Mouse (Mus musculus) midbrain, embryonic 14.5 days (tissue): ENCODE results near the gene Alox5ap. TPM values are rescaled to one million over a fixed set of nuclear protein-coding genes. Genes with fewer than 3 reads are reported as not detected.

Experiments used
- ATAC-seq: fragments of 200-750 bp; cut with Nextera tagmentation; 2 replicates; pipeline ENCODE4 v1.8.0; 2017; ENCODE audit warnings: moderate number of reproducible peaks, moderate library complexity; ENCODE audit not compliant: low FRiP score, low TSS enrichment
- DNase-seq: peaks from one replicate; pipeline ENCODE4 v3.0.0-alpha.2; 2015
- H3K27ac ChIP-seq: fragments of 300-500 bp; sonication (generic); replicated peaks from 2 replicates; pipeline ENCODE4 v1.5.1; 2014; ENCODE audit warnings: mild to moderate bottlenecking, low read depth, low read length, moderate library complexity
- H3K27me3 ChIP-seq: fragments of 300-500 bp; sonication (generic); 2 replicates; pipeline ENCODE4 v1.6.1; 2014; ENCODE audit warnings: low read length, control low read depth, mixed read lengths; ENCODE audit not compliant: control insufficient read depth, insufficient read depth
- H3K36me3 ChIP-seq: fragments of 300-500 bp; sonication (generic); 2 replicates; pipeline ENCODE4 v1.6.1; 2014; ENCODE audit warnings: low read length, control low read depth; ENCODE audit not compliant: control insufficient read depth, insufficient read depth
- H3K4me1 ChIP-seq: fragments of 300-500 bp; sonication (generic); 2 replicates; pipeline ENCODE4 v1.6.1; 2014; ENCODE audit warnings: mild to moderate bottlenecking, antibody characterized with exemption, low read length, control low read depth; ENCODE audit not compliant: control insufficient read depth, insufficient read depth
- H3K4me2 ChIP-seq: fragments of 300-500 bp; sonication (generic); 2 replicates; pipeline ENCODE4 v1.6.1; 2014; ENCODE audit warnings: mild to moderate bottlenecking, low read length, moderate library complexity
- H3K4me3 ChIP-seq: fragments of 300-500 bp; sonication (generic); replicated peaks from 2 replicates; pipeline ENCODE4 v1.5.1; 2014; ENCODE audit warnings: low read depth, low read length
- H3K9ac ChIP-seq: fragments of 300-500 bp; sonication (generic); replicated peaks from 2 replicates; pipeline ENCODE4 v1.6.1; 2014; ENCODE audit warnings: mild to moderate bottlenecking, low read length, moderate library complexity
- H3K9me3 ChIP-seq: fragments of 300-500 bp; sonication (generic); 2 replicates; pipeline ENCODE4 v1.6.1; 2016; ENCODE audit warnings: low read length, control low read depth, mixed read lengths; ENCODE audit not compliant: control insufficient read depth
- WGBS: fragments of 180-500 bp; shearing (Covaris S2); extraction: QIAGEN DNeasy Blood & Tissue Kit; methylation state at CpG from one replicate; pipeline ENCODE4 v1.1.7; 2014; 5-methylcytosine and 5-hydroxymethylcytosine counted together
- polyA plus RNA-seq: library from polyadenylated mRNA; unstranded; fragments of >200 nt; fragmentation: Nextera tagmentation; extraction: Ambion mirVana; gene quantifications from 2 replicates; pipeline ENCODE4 v1.2.1, GENCODE M21; 2014

Gene Alox5ap
- polyA plus RNA-seq, 1 experiment from 2014 or later, result 12.2 TPM

- Histone ChIP-seq H3K4me1 (peaks cover 8% of the 10 kb centered on the region), H3K9me3 (no peaks in the 10 kb centered on the region), H3K27me3 (no peaks in the 10 kb centered on the region), H3K4me2 (no peak overlapping the region), H3K9ac (no peak overlapping the region), H3K4me3 (no peak overlapping the region), H3K27ac (no peak overlapping the region), H3K36me3 (no peaks in the 10 kb centered on the region)
- no peak for ATAC-seq
- 73% methylated on average over 2 of the region's 2 CpGs for WGBS
- DNase-seq, result no peak
Observed at GRCm38 (mm10) chr5:149253491-149253890, 11.1 kb upstream of the Alox5ap start.

DNA sequence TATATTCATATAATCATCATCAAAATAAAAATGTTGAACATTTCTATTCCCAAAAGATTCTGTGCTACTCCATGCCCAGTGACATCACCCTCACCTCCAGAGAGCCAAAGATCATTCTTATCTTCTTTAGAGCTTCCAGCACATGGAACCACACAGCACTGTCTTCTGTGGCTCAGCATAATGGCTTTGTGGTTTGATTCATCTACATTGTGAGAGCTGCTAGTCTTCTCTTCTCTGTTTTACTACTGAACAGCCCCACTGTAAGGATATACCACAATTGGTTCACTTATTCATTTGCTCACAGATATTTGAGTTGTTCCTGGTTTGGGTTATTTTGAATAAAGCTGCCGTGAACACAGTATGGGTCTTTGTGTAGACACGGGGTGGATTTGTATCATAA lies 9.0 kb upstream of the Alox5ap start:
- Histone ChIP-seq H3K4me3 (no peak overlapping the region), H3K36me3 (no peaks in the 10 kb centered on the region), H3K4me1 (peaks cover 15% of the 10 kb centered on the region), H3K27ac (no peak overlapping the region), H3K4me2 (no peak overlapping the region), H3K9me3 (no peaks in the 10 kb centered on the region), H3K9ac (no peak overlapping the region), H3K27me3 (no peaks in the 10 kb centered on the region)
- no peak for DNase-seq
- WGBS, result 87% methylated on average over 2 of the region's 2 CpGs
- ATAC-seq, result no peak

DNA sequence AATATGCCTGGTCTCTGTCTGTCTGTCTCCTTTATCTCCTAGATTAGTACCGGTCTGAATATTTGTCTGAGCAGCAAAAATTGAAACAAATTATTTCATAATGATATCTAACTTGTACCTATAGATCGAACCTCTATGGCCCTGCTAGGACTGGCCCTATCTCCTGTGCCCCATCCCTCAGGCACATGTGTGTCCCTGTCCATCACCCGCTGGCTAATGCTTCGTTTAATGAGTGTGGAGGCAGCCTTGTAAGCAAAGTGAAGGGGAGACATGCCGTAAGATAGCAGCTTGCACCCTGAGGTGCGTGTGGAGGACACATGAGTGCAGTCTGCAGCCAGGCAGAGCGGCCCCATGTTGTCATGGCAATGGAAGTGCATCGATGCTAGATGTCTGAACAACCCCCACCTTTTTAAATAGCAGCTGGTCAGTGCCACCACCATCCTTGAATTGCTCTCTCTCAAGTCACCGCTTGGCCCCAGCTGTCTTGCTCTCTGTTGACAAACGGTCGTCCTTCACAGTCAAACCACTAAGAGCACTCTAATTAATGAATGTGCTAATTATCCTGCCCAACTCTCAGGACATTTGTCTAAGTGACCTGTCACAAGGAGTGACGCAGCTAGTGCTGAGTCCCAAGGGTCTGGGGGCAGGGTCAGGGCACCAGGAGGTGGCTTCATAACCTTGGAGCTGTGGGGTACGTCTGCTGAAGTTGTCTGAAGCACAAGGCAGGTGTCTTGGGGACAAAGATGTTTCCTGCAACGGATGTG lies 6.9 kb upstream of the Alox5ap start:
- Histone ChIP-seq H3K9me3 (no peaks in the 10 kb centered on the region), H3K36me3 (no peaks in the 10 kb centered on the region), H3K4me1 (peaks cover 15% of the 10 kb centered on the region), H3K9ac (no peak overlapping the region), H3K27me3 (no peaks in the 10 kb centered on the region), H3K4me2 (no peak overlapping the region), H3K4me3 (no peak overlapping the region), H3K27ac (no peak overlapping the region)
- no peak for ATAC-seq
- peak; percentile 50 for DNase-seq
- WGBS, result 48% methylated on average over 14 of the region's 14 CpGs

DNA sequence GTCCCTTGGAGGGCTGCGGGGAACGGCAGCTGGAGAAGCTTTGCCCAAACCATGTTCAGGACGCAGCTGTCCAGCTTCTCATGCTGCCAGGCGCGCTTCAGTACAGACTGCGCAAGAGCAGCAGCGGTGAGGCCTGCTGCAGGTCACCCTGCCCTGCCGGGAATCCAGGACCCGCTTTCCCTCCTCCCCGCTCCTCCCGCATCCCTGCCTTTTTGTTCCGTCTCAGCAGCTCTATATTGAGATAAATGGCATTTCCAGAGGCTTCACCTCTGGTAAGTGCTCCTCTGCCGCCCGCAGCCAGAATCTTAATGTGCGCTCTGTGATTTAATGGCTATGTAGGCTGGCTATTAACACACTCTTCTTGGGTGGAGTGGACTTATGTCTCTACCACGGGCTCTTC lies 5.5 kb upstream of the Alox5ap start:
- H3K27me3 ChIP-seq, result no peaks in the 10 kb centered on the region
- H3K36me3 ChIP-seq, result no peaks in the 10 kb centered on the region
- DNase-seq (peak; percentile 69), ATAC-seq (peak; percentile 14; the same call in 1 of the 2 replicates)
- no peaks in the 10 kb centered on the region for H3K9me3 ChIP-seq
- H3K27ac ChIP-seq, result peak overlapping the region; percentile 61
- H3K9ac ChIP-seq, result no peak overlapping the region; the same call in 1 of the 2 replicates
- peak overlapping the region; percentile 19; the same call in 1 of the 2 replicates for H3K4me2 ChIP-seq
- H3K4me1 ChIP-seq, result peaks cover 15% of the 10 kb centered on the region
- H3K4me3 ChIP-seq, result no peak overlapping the region
- 33% methylated on average over 16 of the region's 16 CpGs for WGBS

GRCm38 (mm10) chr5:149261449-149261848 lies 3.1 kb upstream of the Alox5ap start:
- H3K9me3 ChIP-seq, result no peaks in the 10 kb centered on the region
- WGBS, result 75% methylated on average over 7 of the region's 7 CpGs
- H3K4me3 ChIP-seq, result no peak overlapping the region
- no peaks in the 10 kb centered on the region for H3K36me3 ChIP-seq
- H3K4me1 ChIP-seq, result peaks cover 15% of the 10 kb centered on the region
- no peak for DNase-seq
- H3K9ac ChIP-seq, result no peak overlapping the region
- no peak overlapping the region for H3K27ac ChIP-seq
- no peak for ATAC-seq
- H3K4me2 ChIP-seq, result no peak overlapping the region
- H3K27me3 ChIP-seq, result no peaks in the 10 kb centered on the region

DNA sequence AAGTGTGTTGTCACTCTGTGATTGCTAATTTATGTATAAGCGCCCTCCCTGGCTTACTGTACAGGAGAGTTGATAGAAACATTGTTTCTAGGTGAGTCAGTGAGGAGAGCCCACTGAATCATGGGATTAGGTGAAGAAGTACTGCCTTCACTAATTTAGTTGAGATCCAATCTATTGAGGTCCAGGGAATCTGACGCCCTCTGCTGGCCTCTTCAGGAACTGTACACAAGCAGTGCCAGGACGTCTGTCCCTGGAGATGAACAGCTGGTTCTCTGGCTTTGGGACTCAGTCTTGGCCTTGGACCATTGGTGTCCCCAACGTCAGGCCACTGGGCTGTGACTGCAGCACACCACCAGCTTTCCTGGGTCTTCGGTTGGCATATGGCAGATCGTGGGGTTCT lies 2.7 kb upstream of the Alox5ap start:
- WGBS, result 60% methylated on average over 6 of the region's 6 CpGs
- DNase-seq, result no peak
- Histone ChIP-seq H3K4me2 (no peak overlapping the region), H3K27me3 (no peaks in the 10 kb centered on the region), H3K4me3 (no peak overlapping the region), H3K9ac (no peak overlapping the region), H3K9me3 (no peaks in the 10 kb centered on the region), H3K36me3 (no peaks in the 10 kb centered on the region), H3K27ac (no peak overlapping the region), H3K4me1 (peaks cover 15% of the 10 kb centered on the region)
- ATAC-seq, result no peak

- H3K27me3 ChIP-seq, result no peaks in the 10 kb centered on the region
- no peak overlapping the region for H3K4me3 ChIP-seq
- H3K27ac ChIP-seq, result no peak overlapping the region
- no peak for DNase-seq
- no peaks in the 10 kb centered on the region for H3K4me1 ChIP-seq
- no peak overlapping the region for H3K4me2 ChIP-seq
- 67% methylated on average over 6 of the region's 6 CpGs for WGBS
- ATAC-seq, result no peak
- no peaks in the 10 kb centered on the region for H3K36me3 ChIP-seq
- H3K9ac ChIP-seq, result no peak overlapping the region
- no peaks in the 10 kb centered on the region for H3K9me3 ChIP-seq
Observed at GRCm38 (mm10) chr5:149264878-149265279, 312 bp downstream of the Alox5ap start.

DNA sequence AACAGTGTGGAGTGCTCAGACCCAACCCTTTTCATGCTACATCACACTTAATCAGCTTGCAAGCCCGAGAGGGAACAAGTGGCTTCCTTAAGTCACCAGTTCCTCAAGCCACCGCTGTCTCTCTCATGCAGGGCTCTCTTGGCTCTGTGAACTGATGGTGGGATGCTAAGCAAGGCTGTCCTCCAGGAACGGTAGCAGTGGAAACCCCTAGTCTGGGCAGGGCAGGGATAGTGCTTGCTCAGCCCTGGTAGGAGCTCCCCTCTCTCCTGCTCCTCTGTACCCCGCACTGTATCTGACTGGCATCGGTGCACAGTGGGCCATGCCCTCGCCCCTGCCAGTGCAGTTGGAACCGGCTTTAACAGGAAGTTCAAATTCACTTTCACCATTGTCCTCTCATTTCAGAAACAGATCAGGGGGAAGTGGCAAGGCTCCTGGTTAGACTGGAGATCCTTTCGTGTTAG lies 2.2 kb downstream of the Alox5ap start:
- H3K36me3 ChIP-seq, result no peaks in the 10 kb centered on the region
- WGBS, result 82% methylated on average over 8 of the region's 8 CpGs
- no peak overlapping the region for H3K27ac ChIP-seq
- H3K9me3 ChIP-seq, result no peaks in the 10 kb centered on the region
- ATAC-seq (no peak), DNase-seq (no peak)
- no peak overlapping the region for H3K4me3 ChIP-seq
- no peak overlapping the region for H3K4me2 ChIP-seq
- H3K4me1 ChIP-seq, result no peaks in the 10 kb centered on the region
- H3K27me3 ChIP-seq, result no peaks in the 10 kb centered on the region
- H3K9ac ChIP-seq, result no peak overlapping the region

DNA sequence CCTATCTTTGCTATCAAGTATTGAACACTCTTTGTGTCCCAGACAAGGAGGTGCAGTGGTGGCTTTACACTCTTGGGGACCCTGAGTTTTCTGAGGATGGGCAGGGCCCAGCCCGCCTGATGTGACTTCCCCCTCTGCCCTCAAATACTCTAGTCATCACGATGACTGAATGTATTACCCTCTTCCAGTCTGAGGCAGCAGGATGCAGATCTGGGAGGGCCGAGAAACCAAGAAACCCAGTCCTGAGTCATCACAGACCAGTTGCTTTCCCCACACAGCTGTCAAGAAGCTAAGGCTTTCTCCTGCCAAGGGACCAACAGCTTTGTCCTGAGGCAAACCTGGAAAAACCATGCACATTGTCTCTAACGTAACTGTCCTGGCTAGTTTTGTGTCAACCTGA lies 2.9 kb downstream of the Alox5ap start:
- H3K27me3 ChIP-seq, result no peaks in the 10 kb centered on the region
- WGBS, result 84% methylated on average over 4 of the region's 4 CpGs

More for the DNA sequence above, 2.9 kb downstream of the Alox5ap start:
- H3K36me3 ChIP-seq, result no peaks in the 10 kb centered on the region
- no peak overlapping the region for H3K9ac ChIP-seq
- H3K9me3 ChIP-seq, result no peaks in the 10 kb centered on the region
- H3K4me3 ChIP-seq, result no peak overlapping the region
- DNase-seq (no peak), ATAC-seq (no peak)
- H3K27ac ChIP-seq, result no peak overlapping the region
- no peaks in the 10 kb centered on the region for H3K4me1 ChIP-seq
- H3K4me2 ChIP-seq, result no peak overlapping the region
